Mouse (Mus musculus): ENCODE measurements at regions not wholly inside any gene's neighbourhood (a gene's known extent, or its start where the extent isn't known, plus 50 kb on each side); places are given as distances from the start of the nearest gene placed in this dataset.

DNA sequence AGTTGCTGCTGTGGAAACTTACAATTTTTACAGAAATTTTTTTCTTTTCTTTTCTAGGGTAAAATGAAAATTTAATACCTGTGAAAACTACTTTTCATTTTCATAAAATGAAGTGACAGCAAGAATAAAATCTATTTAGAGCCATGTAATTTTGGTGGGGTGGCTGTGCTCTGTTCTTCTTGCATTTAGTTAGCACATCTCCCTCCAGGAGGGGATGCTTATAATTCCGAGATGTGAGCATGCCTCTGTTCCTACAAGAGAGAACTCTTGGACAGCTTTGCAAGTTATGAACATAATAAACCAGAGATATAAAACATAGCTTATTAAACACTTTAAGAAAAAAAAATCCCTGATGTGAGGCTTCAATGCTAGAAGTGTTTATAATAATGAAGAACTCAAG lies 313.9 kb upstream of the Dph6 start:
- DNase-seq (ENCODE audit: low read depth, low spot score): no peak

- no peak for DNase-seq (ENCODE audit: low read depth, low spot score)
Measured at GRCm38 (mm10) chr2:114993419-114993818, 338.7 kb upstream of the Dph6 start.

DNA sequence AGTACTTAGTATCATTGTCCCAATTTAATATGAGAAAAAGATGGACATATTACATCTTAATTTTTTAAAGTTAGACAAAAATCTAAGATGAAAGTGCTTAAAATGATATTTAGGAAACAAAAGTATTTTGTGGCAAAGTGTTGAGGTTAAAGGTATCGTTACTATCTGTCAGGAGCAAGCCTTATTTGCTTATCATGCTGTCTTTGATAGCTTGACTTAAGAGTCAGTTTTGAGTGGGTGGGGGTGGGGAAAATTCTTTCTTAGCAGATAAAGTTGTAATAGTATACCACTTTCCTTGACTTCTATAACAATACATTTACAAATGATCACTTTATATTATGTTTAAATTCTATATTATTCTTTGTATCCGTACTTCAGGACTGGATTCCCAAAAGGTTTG lies 339.1 kb upstream of the Dph6 start:
- DNase-seq (ENCODE audit: low read depth, low spot score): no peak

DNA sequence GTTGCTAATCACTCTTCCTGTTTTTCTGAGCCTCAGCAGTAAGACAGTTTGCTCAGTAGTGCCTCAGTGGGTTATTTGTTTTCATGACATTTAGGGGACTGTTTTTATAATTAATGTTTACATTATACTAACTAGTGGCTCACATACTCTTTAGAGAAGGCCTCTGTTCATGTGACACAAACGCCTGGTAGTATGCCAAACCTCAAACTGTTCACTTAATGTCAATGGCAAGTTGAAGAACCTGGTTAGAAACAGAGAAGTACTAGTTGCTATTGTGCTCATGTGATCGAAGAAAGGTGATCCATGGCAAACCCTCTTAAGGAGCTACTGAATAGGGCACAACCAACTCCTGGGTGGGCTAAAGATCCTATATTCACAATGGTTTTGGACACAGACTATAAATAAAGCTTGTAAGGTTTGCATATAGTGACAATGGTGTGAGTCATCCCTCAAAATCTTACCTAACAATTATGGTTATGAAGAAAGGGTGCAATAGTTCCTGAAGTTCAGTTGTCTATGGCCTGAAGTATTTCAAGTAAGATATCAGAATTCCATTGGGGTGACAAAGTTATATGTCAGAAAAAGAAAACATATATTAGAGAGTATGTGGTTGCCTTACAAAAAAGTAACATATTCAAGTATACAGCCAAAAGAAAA lies 340.1 kb upstream of the Dph6 start:
- DNase-seq (ENCODE audit: low read depth, low spot score): no peak

GRCm38 (mm10) chr2:115013916-115014315 lies 359.2 kb upstream of the Dph6 start:
- DNase-seq (ENCODE audit: low read depth, low spot score): no peak

GRCm38 (mm10) chr2:115026777-115027176 lies 372.0 kb upstream of the Dph6 start:
- DNase-seq (ENCODE audit: low read depth, low spot score): no peak

GRCm38 (mm10) chr2:115031134-115031533 lies 376.4 kb upstream of the Dph6 start:
- DNase-seq (ENCODE audit: low read depth, low spot score): no peak

GRCm38 (mm10) chr2:115036205-115036604 lies 381.4 kb upstream of the Dph6 start:
- no peak for DNase-seq (ENCODE audit: low read depth, low spot score)

DNA sequence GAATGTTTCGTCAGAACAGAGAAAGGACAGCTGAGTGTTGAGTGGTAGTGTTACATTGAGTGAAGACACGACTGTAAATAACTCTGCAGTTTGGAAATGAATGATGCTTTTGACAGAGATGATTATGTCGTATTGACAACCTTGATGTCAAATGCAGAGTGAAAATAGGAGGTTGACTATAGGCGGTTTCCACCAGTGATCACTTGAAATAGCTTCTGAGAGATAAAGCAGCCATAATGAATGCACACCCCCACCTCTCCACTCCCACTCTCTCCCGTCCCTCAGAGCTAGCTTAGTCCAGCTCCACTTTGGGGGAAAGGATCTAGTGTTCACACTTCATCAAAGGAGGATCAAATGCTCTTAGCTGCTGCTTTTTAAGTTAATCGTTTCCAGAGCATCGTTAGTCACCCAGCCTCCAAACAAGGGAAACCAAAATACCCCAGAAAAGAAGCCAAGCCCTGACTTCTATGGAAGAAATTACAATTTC lies 387.6 kb upstream of the Dph6 start:
- no peak for DNase-seq (ENCODE audit: low read depth, low spot score)

GRCm38 (mm10) chr2:115056327-115057070 lies 401.7 kb upstream of the Dph6 start:
- DNase-seq (ENCODE audit: low read depth, low spot score): no peak

DNA sequence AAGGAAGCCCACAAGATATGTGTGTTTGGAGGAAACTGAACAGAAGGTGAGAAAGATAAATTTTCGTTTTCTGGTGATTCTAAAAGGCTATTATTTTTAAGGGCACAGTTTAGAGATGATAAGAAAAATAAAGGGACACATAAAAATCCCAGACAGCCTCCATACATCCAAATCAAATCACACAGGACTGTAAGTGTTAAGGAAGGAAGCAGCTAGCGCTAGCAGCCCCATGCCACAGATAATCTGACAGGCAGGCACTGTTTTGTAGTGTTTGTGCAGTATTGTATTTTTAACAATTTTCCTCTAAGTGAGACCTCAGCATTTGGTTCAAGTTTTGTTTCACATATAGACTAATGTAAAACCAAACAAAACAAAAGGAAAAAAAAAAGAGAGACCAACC lies 402.4 kb upstream of the Dph6 start:
- DNase-seq (ENCODE audit: low read depth, low spot score): no peak

- DNase-seq (ENCODE audit: low read depth, low spot score): no peak
Measured at GRCm38 (mm10) chr2:115067489-115068163, 412.9 kb upstream of the Dph6 start.

- DNase-seq (ENCODE audit: low read depth, low spot score): no peak
Measured at GRCm38 (mm10) chr2:115069704-115070103, 414.9 kb upstream of the Dph6 start.

DNA sequence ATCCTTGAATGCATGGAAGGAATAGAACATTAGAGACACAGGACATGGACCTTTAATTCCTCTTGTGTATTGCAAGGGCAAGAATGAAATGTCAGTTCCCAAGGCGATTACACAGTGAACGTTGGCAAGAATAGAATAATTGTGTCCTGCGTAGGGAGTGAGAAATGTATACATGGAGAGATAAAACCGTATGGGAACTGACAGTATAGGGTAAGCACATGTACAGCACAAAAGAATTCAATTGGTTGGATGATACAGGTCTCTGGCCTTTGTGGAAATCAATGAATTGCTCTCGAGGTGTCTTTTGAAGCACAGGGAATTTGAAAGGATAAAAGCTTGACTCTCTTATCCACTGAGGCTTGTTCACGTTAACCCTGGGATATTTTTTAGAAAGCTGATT lies 415.4 kb upstream of the Dph6 start:
- no peak for DNase-seq (ENCODE audit: low read depth, low spot score)

DNA sequence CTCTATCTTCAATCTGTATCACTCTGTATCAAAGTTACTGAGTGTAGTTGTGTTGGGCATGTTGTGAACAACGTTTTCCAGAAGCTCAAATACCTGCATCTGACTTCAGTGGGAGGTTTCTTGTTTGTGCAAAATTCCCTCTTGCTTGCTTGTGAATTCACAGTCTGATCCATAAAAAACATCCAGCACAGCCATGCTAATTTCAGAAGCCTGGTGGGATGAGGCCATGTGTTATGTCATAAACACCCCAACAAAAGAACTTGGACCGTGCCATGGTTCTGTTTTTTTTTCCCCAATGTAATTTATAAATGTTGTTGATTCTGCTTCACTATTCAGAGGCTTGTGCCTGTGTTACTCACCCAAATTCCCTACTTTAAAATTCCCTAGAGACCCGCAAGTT lies 415.9 kb upstream of the Dph6 start:
- DNase-seq (ENCODE audit: low read depth, low spot score): no peak

DNA sequence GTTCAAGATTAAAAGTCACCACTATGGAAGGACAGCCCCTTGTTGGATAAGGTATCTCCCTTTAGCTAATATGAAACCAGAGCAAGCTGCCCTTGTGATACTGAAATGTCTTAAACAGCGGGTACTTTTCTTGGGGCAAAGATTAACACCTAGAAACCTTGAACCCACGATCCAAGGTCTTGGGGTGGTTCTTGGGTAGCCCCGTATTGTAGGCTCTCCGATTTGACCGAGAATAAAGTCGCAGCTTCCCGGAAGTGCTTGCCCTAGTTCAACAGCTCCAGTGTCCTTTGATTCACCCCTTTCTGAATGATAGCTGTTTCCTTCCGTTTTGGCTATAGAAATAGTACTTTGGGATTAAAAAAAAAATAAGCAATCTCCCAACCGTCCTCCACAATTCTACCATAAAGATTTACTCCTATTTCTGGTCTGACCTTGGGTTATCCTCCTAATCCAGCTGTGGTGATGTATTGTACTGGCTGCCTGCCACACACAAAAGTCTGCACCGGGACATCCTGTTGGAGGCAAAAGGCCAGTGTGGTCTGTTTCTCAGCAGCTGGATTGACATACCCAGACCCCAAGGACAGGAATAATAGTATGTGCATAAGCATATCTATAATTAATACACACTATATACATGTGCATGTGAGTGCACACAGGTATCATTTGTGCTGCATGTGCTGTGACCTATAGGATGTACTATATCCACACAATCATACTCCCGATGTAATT lies 427.0 kb upstream of the Dph6 start:
- DNase-seq (ENCODE audit: low read depth, low spot score): no peak

DNA sequence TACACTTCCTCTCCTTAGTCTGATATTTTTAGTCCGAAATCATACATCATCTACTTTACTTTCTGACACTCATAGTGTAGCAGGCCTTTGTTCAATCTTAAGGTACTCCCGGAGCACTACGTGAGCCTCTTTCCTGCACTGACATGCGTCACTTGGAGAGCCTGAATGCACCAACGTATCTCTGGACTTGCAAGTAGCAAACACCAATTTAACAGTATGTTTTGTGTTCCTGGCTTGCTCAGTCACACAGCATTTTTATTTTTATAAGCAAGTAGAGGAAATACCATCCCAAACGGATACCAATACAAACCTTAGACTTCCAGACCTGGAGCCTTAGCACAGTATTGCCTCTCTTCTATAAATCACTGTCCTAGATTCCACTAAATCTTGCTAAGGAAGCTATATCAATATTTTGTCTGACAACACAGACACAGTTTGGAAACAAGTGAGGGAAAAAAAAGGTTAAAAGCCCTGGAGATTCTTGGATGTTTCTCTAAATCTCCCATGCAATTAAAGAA lies 427.6 kb upstream of the Dph6 start:
- no peak for DNase-seq (ENCODE audit: low read depth, low spot score)

- no peak for DNase-seq (ENCODE audit: low read depth, low spot score)
Measured at GRCm38 (mm10) chr2:115088421-115089120, 433.8 kb upstream of the Dph6 start.

DNA sequence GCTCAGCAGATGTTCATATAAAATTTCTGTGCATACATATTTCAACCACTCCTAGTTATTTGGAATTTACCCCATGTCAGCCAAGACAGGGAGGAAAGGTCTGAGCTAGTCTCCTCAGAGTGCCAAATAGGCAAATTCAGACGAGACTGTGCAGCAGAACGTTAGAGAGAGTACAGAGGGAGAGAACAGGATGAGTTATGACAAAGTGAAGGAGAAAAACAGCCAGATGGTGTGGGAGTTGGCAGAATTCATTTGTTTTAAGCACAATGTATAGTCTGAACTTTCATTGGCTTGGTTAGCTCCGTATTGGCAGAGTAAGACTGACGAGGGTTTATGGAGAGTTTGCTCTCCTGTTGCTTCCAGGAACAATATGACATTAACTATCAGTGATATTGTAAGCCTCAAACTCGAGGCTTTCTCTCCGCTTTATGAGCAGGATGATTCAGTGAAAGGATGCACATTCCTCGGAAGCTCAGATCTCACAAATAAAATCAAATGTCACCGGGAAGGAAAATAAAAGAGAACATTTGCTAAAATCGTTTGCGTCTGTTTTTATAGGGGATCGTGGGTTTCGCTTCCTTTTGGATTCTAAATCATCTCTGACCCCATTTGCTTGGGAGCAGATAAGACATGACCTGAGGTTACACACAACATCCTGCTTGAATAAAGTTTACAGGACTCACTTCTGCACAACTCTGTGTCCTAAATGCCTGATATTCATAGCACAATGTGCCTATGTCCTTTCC lies 435.8 kb upstream of the Dph6 start:
- no peak for DNase-seq (ENCODE audit: low read depth, low spot score)

DNA sequence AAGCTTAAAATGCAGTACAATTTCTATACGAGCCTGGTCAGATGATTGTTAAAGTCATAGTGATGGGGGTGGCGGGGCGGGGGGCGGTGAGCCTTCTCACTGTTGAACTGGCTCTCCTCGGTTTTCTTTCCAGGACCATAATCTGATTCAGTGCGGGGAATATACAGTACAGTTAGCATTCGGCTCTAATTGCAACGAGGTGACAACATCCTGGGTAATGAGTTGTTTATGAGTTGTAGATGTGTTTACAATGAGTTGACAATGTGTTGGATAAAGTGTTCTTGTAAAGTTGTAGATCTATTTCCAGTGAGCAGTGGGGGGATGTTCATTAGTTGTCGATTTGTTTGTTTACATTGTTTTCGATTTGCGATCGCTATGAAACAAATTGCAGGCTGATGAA lies 440.6 kb upstream of the Dph6 start:
- no peak for DNase-seq (ENCODE audit: low read depth, low spot score)

- DNase-seq (ENCODE audit: low read depth, low spot score): no peak
Measured at GRCm38 (mm10) chr2:115101501-115101900, 446.7 kb upstream of the Dph6 start.

Measured in ES-CJ7 (cell line).